Mouse (Mus musculus) adrenal gland, postnatal 10 days (tissue): ENCODE measurements around the gene Maml2. TPM values are rescaled to one million over a fixed set of nuclear protein-coding genes. Genes with fewer than 3 reads are reported as not detected.

Experiments
- DNase-seq: peaks from one replicate; pipeline ENCODE4 v3.0.0; 2021; ENCODE audit warnings: mixed read lengths
- total RNA-seq, 2 experiments: library from RNA; stranded (reverse); gene quantifications; 2 replicates each; pipeline ENCODE4 v1.2.3; 2021

Maml2 gene
- total RNA-seq, 2 experiments from 2014 or later: 7.4 to 9.4 TPM

DNA sequence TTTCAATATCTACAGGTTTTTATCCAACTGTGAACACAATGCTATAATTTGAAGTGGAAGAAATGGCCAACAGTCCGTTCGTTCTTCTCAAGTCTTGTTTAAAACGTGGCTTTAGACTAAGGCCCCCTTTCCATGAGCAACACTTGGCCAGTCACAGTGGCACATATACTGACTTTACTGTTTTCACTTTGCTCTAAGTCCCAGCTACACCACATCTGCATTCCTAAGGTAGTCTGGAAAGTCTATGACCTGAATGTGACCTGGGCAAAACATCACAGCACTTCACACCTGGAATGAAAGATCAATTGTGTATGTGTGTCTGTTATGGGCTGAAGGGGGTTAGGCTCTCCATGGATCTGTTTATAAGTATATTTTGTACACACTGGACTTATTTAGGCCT is 151.0 kb downstream of the Maml2 start:
- no peak for DNase-seq

DNA sequence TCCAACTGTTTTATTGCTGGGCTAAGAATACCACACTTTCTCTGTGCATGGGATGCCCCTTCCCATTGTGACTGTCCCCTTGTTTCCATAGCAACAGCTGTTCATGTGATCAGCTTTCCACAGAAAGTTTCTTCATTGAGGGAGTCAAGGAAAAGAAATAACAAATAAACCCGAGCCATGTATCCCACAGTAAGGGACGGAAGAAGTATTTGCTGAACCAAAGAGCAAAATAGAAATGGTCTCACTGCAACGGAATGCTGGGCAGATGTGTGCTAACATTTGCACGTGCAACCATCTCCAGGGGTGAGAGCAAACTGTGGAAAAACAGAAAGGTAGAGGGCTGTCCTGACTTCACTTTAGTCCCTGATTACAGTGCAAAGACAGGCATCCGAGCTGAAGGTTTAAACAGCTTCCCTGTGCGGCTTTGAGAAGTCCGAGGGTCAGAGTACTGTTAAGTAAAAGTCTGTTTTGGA is 156.9 kb downstream of the Maml2 start:
- no peak for DNase-seq

DNA sequence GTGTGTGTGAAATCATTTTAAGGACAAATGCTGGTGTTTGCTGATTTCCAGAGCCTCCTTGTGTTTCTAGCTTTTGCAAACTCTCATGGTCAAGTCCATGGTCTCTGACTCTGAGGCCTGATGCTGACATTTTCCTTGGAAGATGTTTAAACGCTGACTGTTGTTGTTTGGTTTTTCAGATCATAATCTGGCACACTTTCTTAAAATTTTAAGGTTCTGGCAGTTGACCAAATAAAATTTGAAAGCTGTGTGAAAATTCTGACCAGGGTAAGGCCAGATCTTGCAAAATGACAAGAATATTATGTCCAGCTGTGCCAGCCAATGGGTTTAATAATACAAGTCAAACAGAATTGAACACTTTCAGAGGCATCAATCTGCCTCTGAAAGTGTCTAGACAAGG is 157.5 kb downstream of the Maml2 start:
- DNase-seq: no peak

DNA sequence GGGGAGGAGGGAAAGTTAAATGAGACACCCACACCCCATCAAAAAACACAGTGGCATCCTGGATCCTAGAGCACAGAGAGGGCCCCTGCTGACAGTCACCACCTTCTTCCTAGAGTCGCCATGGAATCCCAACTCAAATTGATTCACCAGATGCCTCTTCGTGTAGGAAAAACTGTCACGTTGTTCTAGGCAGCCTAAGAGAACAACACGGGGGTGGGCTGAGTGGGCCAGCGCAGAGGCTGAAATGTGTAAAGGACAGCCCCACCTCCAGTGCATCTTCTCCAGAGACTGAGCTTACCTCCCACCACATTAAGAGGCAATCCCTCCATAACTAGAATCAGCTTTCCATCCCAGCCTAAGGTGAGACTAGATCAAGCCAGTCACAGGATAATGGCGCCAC is 160.0 kb downstream of the Maml2 start:
- DNase-seq: no peak

DNA sequence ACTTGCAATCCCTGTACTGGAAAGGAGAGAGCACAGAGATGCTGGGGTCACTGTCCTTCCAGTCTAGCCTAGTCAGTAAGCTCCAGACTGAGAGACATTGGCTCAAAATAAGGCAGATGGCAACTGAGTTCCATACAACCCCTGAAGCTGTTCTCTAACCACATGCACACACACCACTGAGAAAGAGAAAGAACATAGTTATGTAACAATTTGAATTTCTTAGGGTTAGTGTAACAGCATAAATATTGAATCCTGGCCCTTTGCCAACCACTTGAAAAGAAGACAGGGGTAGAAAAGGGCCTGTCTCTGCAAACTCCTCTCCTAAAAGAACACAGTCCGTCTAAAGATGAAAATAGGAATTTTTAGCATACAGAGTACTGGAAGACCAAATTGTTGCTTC is 161.6 kb downstream of the Maml2 start:
- no peak for DNase-seq

DNA sequence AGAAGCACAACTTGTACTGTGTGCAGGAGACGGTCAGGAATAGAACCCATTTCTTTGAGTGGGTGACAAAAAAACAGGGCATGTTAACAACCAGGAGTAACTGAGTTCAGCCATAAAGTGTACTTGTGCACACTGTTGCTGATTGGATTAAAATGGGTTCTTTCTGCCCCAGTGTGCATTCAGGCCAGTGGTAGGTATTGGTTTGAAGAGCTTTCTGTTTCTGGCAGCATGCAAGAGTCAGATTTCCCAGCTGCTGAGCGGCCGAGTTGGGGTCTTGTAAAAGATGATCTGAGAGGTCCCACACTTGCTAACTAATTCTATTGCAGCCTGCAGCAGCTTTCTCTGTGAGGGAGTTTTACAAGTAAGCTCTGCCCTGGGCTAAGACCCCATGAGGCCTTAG is 162.3 kb downstream of the Maml2 start:
- no peak for DNase-seq

DNA sequence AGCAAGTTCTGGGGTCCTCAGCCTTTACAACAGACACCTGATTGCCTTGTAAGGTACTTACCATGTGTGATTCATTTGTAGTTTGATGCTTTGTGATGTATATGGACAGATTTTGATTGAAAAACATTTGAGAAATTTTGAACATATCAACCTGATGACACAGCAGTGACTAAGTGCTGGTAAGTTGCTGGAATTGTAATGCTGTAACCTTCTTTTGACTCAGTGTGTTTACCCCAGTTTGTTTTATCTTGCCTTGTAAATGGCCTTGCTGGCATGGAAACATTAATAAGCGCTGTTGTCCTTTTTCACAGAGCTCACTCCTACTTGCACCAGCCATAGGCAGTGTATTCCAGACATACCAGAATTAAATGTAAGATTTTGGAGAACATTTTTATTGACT is 163.2 kb downstream of the Maml2 start:
- DNase-seq: no peak

DNA sequence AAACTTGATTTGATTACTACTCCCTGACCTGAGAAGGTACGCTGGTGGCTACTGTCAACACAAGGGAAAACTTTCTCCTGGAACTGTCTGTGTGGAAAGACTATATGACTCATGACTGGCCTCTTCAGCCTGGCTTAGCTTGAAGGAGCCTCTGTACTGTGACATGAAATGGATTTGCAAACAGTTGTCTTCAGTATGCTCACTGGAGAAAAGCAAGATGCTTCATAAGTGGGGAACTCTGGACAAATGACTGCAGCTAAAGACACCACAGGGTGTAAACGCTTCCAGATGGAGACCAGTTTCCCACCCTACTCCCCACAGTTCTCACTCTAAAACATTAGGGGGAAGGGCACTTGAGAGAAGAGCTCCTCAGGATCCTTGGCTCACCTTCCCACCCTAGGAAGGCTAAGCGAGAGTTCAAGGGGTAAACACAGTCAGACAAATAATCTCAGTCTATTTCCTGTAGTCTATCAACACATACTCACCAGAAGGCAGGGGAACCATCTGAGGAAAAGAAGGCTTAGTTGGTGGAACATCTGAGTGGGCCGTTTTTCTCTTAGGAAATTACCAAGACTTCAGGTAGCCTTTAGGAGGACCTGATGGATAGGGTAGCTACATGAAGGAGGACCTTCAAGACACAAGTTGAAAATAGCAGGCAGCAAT is 167.7 kb downstream of the Maml2 start:
- DNase-seq: no peak

DNA sequence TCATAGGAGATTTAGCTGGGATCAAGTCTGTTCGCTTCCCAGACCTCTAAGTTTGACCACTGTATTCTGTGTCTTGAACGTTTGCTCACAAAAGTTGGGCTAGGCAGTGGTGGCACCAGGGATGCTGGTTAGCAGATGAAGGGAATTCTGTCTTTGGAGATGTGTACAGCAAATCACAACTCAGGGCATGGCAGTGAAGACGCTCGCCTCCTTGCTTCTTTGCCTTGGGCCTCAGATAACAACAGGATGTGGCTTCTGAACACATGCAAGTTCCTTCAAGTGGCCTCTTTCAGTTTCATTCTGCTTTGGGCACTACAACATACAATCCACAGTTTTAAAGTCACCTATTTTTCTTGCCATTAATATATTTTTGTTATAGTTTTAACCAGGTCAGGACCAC is 168.6 kb downstream of the Maml2 start:
- DNase-seq: no peak

DNA sequence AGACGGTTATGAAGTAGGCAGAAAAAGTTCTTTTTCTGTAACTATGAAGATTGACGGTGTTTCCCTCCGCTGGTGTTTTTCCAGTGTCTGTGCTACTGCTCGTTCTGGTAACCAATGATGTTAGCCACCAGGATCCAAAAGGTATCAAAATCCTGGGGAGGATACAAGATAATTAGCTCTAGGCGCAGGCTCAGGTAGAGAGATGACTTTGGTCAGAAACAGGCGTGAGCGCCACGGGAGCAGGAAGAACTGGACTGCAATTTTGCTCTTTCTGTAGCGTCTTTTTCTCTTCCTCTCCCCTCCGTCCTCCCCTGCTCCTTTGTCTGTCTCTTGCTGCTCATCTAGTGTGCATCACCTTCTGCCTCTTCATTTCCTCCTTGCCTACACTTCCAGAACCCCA is 169.1 kb downstream of the Maml2 start:
- no peak for DNase-seq

DNA sequence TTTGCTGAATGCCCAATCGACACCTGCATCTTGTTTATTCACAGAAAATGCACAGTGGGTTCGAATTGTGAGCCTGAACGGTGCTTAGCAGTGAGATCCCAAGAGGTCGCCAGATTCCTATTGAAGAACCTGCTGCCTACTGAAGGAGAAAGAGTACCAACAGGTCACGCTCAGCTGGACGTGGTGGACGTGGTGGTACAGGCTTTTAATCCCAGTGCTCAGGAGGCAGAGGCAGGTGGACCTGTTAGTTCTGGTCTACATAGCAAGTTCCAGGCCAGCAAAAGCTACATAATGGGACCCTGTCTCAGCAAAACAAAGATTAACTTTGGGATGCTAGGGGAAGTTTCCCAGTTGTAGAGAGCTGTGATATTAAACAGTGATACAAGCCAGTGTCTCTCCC is 170.0 kb downstream of the Maml2 start:
- DNase-seq: no peak

DNA sequence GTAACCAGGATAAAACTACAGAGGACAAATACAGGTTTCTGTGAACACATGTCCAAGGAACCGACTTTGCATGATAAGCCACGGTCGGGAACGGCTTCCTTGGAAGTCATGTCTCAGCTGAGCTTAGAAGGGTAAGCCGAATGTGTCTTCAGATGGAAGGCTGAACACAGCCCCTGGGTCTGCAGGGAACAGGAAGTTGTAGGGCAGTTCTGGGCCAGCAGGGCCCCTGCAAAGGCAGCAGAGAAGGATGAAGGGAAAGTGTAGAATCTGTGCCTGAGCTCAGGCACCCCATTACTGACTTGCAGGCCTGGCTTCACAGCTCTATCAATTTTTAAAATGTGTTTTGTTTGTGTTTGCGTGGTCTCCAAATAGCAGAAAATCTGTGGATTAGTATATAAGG is 171.0 kb downstream of the Maml2 start:
- no peak for DNase-seq

DNA sequence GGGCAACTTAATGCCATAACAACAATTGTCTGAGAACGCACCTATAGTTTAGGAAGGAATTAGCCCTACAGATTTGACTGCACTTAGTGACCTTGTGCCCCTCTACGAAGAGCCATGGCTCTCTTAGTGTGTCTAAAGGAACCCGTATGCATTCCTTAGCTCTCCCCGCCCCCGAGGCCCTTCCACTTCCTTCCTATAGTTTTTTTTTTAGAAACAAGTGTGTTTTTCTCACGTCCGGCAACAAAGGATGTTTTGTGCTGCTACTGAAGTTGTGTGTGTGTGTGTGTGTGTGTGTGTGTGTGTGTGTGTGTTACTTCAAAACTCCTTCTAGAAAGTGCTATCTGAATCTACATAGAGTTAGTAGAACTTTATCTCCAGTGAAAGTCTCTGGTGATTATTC is 172.3 kb downstream of the Maml2 start:
- DNase-seq: no peak

DNA sequence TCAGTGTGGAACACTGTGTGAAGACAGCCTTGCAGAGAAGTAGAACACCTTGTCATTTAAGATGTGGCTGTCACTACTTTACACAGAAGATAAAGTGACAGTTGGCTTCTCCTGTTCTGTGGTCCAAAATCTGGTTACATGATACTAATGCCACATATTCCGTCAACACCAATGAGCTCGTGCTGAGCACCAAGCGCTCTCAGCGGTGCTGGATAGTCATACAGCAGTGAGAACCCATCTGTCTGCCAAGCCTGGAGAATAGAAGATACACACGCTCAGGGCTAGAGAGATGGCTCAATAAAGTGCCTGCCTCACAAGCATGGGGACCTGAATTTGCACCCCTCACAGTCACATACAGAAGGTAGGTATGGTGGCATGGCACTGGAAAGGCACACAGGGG is 177.2 kb downstream of the Maml2 start:
- DNase-seq: no peak

DNA sequence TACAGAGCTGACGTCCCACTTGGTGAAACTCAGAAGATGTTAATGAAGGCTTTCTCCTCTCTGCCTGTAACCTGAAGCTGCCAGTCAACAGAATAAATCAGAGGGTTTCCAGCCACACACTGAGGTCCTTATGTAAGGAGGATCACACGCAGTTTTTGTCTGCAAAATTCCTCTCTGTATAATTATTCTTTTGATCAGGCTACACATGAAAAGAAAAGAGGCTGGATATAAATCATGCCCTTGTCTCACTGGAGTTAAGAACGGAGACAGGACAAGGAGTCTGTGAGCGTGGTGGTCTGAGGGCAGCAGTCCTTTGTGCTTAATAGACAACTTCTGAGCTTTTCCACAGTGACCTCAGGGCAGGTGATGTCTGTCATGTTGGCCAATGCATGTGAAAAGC is 181.5 kb downstream of the Maml2 start:
- no peak for DNase-seq

DNA sequence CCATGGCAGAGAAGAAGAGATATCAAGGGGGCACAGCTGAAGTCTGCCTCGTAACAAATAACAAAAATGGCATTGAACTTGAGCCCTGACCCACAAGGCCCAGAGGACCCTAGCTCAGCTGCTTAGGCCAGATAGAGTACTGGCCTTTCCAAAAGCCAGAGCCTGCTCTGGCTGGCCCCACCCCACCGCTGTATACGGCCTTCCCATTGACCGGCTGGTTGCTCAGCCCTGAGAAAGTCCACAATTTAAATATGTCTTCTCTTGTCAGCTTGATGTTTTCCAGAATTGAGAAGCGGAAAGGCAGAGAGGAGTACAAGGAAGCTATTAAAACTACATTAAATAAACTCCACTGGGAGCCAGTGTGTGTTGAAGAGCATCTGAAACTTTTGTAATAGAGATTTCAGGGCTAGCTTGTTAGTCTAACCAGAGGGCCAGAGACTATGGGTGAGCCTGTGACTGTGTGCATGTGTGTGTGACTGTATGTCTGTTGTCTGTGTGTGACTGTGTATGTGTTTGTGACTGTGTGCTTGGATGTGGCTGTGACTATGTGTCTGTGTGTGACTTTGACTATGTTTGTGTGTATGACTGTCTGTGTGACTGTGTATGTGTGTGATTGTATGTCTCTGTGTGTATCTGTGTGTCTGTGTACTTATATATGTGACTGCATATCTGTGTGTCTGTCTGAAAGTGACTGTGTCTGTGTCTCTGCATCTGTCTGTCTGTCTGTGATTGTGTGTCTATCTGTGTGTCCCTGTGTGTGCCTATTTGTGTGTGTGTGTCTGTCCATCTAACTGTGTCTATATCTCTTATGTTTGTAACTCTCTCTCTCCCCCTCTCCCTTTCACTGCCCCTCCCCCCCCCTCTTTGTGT is 185.7 kb downstream of the Maml2 start:
- no peak for DNase-seq

DNA sequence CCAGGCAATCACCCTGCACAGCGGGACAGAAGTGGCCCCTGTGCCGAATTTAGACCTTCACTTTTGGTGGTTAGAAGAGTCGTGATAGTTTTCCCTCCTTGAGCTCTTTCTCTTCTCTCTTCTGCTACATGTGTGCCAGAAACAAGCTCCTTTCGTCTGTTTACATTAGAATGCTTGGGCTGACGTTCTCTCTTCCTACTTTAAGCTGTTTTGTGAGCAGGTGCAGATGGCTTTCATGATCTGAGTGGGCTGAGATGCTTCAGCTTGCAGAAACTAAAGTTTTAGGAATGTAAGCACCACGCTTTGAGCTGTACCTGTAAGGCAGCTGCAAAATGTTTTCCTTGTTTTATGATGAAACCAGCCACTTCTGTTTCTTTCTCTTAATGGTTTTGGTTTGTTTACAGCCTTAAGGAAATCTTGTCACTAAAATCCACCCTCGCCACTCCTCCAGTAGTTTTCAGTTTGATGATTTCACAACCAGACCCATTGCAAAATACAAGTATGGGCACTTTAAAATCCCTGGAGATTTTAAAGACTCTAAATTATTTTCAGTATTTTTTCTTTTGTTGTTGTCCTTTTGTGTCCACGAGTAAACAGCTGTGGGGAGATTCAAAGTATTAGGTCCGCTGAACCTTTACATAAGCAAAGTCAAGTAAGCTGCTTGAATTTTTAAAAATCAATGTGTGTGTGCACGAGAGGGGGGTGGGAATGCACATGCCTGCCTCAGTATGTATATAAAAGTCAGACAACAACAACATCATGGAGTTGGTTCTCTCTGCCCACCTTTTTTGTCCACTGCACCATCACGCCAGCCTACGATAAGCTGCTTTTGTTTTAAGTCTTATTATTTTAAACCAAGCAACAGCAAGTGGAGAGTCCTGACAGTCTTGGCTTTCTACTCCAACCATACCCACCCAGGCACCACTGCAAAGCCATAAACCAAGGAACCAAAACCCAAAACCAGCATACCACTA is 186.8 kb downstream of the Maml2 start:
- no peak for DNase-seq

DNA sequence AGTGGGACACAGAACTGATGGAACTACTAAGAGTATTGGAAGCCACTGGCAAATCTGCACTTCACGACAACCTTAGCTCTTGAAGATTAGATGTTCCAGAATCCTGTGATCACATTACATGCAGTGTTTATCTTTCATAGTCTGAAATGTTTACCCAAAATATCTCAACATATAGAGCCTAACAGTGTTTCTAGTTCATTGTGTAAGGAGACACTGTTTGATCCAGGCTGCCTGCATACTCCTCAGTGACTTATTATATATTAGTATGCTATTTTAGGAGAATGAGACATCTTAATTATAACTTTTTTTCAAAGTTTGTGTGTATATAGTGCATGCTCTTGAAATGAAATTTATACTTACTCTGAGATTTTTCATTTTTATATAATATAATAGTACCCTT is 188.2 kb downstream of the Maml2 start:
- no peak for DNase-seq

DNA sequence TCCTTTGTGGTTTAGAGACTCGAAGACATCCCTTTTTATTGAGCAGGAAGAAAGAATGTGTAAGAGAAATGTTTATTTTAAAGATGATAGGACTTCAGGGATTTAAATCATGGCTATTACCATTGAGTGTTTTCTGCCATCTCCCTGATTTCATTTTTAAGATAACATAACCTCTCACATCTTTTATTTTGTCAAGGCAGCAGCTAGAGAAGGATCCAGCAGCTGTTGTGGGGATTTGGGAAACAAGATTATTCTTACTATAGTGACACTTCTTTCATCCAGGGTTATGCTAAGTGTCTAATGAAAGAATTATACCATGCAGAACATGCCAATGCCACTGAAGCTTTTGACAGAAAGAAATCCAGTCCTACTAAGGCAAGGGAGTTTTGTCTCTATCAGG is 193.3 kb downstream of the Maml2 start:
- DNase-seq: no peak

DNA sequence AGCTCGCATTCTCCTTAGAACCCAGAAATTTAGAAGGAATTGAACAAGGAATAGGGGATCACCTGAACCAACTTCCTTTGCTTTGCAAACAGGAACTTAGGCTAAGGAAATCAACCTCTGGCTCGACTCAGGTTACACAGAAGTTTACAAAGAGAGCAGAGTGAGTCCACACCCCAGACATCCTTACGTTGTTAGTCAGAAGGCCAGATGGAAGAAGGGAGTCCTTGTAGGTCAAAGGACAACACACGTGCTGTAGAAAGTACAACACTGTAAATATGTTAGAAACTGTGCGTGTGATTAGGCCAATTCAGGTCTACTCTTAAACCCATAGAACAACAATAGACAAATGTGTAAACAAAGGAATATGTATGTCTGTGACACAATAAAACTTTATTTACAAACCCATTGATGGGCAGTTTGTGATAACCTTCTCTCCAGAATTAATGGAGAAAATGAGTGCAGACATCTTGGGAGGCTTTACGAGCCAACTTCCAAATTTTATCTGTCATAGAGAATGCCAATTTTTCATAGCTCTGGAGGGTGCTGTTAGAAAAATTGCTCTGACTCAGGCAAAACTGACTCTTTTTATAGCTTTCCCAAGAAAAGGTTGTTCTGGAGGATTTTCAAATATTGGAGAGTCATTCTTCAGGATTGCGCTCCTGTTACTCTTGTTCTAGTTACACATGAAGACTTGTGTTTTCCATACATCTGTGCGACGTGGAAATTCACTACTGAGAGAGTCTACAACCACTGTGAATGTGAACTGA is 194.3 kb downstream of the Maml2 start:
- no peak for DNase-seq

DNA sequence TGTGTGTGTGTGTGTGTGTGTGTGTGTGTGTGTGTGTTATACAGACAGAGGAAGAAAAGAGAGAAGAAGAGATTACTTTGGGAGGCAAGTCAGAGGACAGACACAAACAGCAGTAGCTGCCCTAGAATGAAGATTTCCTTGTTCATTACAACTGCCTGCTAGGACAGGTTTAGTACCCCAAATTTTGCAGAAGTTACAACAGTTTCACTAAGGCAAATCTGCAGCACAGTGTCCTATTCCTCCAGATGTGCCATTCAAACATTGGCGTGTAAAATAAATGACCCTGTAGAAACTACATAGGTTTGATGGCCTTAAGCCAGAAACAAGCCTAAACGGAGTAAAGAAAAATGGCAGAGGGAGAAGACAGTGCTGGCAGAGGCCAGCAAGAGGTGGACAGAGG is 195.1 kb downstream of the Maml2 start:
- no peak for DNase-seq

DNA sequence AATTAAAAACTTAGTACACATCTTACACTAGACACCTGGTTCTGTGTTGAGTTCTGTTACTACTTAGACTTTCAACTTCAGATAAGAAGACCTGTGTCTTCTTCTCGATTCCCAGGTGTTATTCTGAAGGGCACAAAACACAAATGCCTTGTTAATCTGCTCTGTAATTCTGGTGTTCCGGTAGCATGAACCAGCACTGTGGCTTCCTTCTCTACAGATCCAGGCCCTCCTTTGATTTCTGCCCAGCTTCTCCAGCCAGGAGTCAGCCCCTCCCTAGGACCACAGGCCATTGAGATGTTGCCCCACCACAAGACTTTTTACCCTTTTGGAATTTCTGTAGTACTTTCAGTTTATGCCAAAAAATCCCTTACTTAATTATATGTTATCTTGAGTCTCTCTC is 196.0 kb downstream of the Maml2 start:
- no peak for DNase-seq
